21 mouse cellular contexts compared by ENCODE assay signal in the genomic region with DNA sequence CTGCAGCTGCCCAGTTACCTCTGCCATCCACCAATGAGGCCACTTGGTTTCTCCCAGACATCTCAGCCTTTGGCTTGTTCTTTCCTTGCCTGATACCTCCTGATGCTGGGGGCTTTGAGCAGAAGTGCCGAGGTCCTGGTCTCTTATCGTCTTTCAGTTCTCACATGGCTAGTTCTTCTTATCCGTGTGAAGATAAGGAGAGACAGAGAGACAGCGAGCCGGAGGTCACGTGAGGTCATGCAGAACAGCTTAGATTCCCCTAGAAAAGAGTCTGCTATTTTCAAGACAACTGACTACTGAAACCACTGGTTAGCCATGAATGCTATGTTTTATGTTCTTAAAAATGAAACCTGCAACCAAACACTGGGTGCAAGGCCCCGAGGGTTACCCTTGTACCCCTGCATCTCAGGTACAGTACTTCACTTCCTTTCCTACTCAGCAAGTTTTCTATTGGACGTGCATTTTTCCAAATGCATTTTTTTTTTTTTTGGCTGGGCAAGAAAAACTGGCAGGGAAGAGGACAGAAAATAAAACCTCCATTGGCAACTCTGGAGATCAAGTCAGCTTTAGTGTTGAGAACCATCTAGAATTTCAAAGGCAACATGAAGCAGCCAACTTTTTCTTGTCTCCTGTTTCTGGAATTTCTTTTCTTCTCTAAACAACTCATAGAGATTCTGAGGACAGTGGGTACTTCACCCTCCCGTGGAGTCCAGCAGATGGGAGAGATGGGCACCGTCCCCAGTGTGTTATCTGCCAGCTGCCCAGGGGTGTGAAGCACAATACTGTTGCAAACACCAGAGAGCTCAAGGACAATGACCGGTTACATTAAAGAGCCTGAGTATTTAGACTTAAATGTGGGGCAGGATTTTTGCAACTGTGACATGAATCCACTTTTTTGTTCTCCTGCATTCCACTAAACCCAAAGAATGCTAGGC. TPM values are rescaled to one million over a fixed set of nuclear protein-coding genes. Genes with fewer than 3 reads are reported as not detected.
DNase-seq lines count a peak whose midpoint lies in the region; ATAC-seq lines count a peak whose summit lies in the region.
"Had no signal": no experiment of that assay in that cellular context is flagged by ENCODE, and none has a peak within 500 bp of the region (broad histone marks: within the 10 kb centered on the region; RNA-seq: fewer than 3 reads in every experiment).

No protein-coding gene starts in this region.

- H3K4me3 ChIP-seq in midbrain, embryonic 11.5 days (ENCODE audit: low read depth, low read length), result no peak overlapping the region
- no peak overlapping the region for H3K4me3 ChIP-seq in midbrain, embryonic 13.5 days (replicated peaks)
- H3K4me3 ChIP-seq in forebrain, embryonic 14.5 days (ENCODE audit: low read depth, low read length), result no peak overlapping the region
- H3K4me3 ChIP-seq: embryonic facial prominence, embryonic 12.5 days; hindbrain, embryonic 10.5 days; lung, embryonic 15.5 days had no signal

- H3K4me2 ChIP-seq in midbrain, embryonic 11.5 days, result no peak overlapping the region
- no peak overlapping the region for H3K4me2 ChIP-seq in midbrain, embryonic 13.5 days (replicated peaks)
- no peak overlapping the region for H3K4me2 ChIP-seq in forebrain, embryonic 14.5 days (ENCODE audit: low read length)
- H3K4me2 ChIP-seq: embryonic facial prominence, embryonic 12.5 days; lung, embryonic 15.5 days had no signal

- H3K9me3 ChIP-seq in midbrain, embryonic 11.5 days (ENCODE audit: control insufficient read depth, low read length), result no peaks in the 10 kb centered on the region
- H3K9me3 ChIP-seq in midbrain, embryonic 13.5 days, result no peaks in the 10 kb centered on the region
- no peaks in the 10 kb centered on the region for H3K9me3 ChIP-seq in forebrain, embryonic 14.5 days (replicated peaks; ENCODE audit: control insufficient read depth, low read length)
- H3K9me3 ChIP-seq: embryonic facial prominence, embryonic 12.5 days; hindbrain, embryonic 10.5 days; lung, embryonic 15.5 days had no signal

- H3K36me3 ChIP-seq in midbrain, embryonic 11.5 days (ENCODE audit: control insufficient read depth, insufficient read depth, low read length), result no peaks in the 10 kb centered on the region
- H3K36me3 ChIP-seq in midbrain, embryonic 13.5 days, result no peaks in the 10 kb centered on the region
- H3K36me3 ChIP-seq in forebrain, embryonic 14.5 days (ENCODE audit: control insufficient read depth, insufficient read depth, low read length), result no peaks in the 10 kb centered on the region
- H3K36me3 ChIP-seq: embryonic facial prominence, embryonic 12.5 days; hindbrain, embryonic 10.5 days; lung, embryonic 15.5 days had no signal

- H3K9ac ChIP-seq in midbrain, embryonic 11.5 days (ENCODE audit: low read length), result no peak overlapping the region
- no peak overlapping the region for H3K9ac ChIP-seq in midbrain, embryonic 13.5 days (replicated peaks)
- H3K9ac ChIP-seq in forebrain, embryonic 14.5 days (ENCODE audit: low read length), result no peak overlapping the region
- H3K9ac ChIP-seq: embryonic facial prominence, embryonic 12.5 days; lung, embryonic 15.5 days had no signal

- ATAC-seq in cerebellum, adult (ENCODE audit: insufficient number of reproducible peaks, low FRiP score, low TSS enrichment), result no peak
- ATAC-seq in midbrain, embryonic 11.5 days (ENCODE audit: low FRiP score), result no peak
- ATAC-seq in midbrain, embryonic 13.5 days, result no peak
- ATAC-seq in forebrain, embryonic 14.5 days, result no peak
- ATAC-seq: CD4-positive, CD25-positive, alpha-beta regulatory T cell, adult 4 months; midbrain, embryonic 16.5 days had no signal

- no peaks in the 10 kb centered on the region for H3K4me1 ChIP-seq in midbrain, embryonic 11.5 days (ENCODE audit: control insufficient read depth, insufficient read depth, low read length)
- H3K4me1 ChIP-seq in midbrain, embryonic 13.5 days (replicated peaks), result no peaks in the 10 kb centered on the region
- no peaks in the 10 kb centered on the region for H3K4me1 ChIP-seq in forebrain, embryonic 14.5 days (ENCODE audit: control insufficient read depth, insufficient read depth, low read length)
- H3K4me1 ChIP-seq: embryonic facial prominence, embryonic 12.5 days; lung, embryonic 15.5 days had no signal

- no peaks in the 10 kb centered on the region for H3K27me3 ChIP-seq in midbrain, embryonic 11.5 days (ENCODE audit: control insufficient read depth, insufficient read depth, low read length)
- no peaks in the 10 kb centered on the region for H3K27me3 ChIP-seq in midbrain, embryonic 13.5 days
- H3K27me3 ChIP-seq in forebrain, embryonic 14.5 days (replicated peaks; ENCODE audit: control insufficient read depth, insufficient read depth, low read length), result no peaks in the 10 kb centered on the region
- H3K27me3 ChIP-seq: embryonic facial prominence, embryonic 12.5 days; lung, embryonic 15.5 days had no signal

- 43% methylated on average over 11 of the region's 11 CpGs for WGBS in midbrain, embryonic 11.5 days
- WGBS in midbrain, embryonic 13.5 days, result 47% methylated on average over 11 of the region's 11 CpGs
- WGBS in forebrain, embryonic 14.5 days, result 65% methylated on average over 11 of the region's 11 CpGs

- no peak overlapping the region for H3K27ac ChIP-seq in midbrain, embryonic 11.5 days (ENCODE audit: low read depth, low read length)
- no peak overlapping the region for H3K27ac ChIP-seq in midbrain, embryonic 13.5 days
- H3K27ac ChIP-seq in forebrain, embryonic 14.5 days (ENCODE audit: low read depth, low read length), result no peak overlapping the region
- H3K27ac ChIP-seq: embryonic facial prominence, embryonic 12.5 days; hindbrain, embryonic 10.5 days; lung, embryonic 15.5 days; stomach, postnatal 0 days had no signal

- DNase-seq in cerebellum, adult 11 months, result peak; percentile 27
- peak; percentile 75 for DNase-seq in midbrain, embryonic 11.5 days (ENCODE audit: low spot score, missing footprints)
- DNase-seq in cerebellum, postnatal 10 days, result peak; percentile 77 to 84
- DNase-seq in testis, postnatal 14 days (ENCODE audit: low spot score), result peak; percentile 81
- no peak for DNase-seq in lung, adult 18-20 months
- no peak for DNase-seq in forebrain, embryonic 14.5 days (ENCODE audit: low spot score)
- DNase-seq: adrenal gland, adult 2 months; gastrocnemius, postnatal 14 days; kidney, adult 18-20 months; kidney, postnatal 10 days; right cerebral cortex, postnatal 14 days; thymus, postnatal 36 days had no signal

RNA-seq across cellular contexts. Expression of a gene that starts 23.0 kb away (rescaled TPM):
- polyA plus RNA-seq in midbrain, embryonic 11.5 days (2014; fragmentation: Nextera tagmentation; extraction: Ambion mirVana), result 0.23 TPM in 1 of 2 replicates, not detected in the other
- 0.27 and 0.30 TPM in 2 replicates for polyA plus RNA-seq in midbrain, embryonic 13.5 days (2015; fragmentation: Nextera tagmentation; extraction: Ambion mirVana)
- 0.50 and 0.68 TPM in 2 replicates for polyA plus RNA-seq in forebrain, embryonic 14.5 days (2014; fragmentation: Nextera tagmentation; extraction: Ambion mirVana)
- polyA plus RNA-seq: adrenal gland, adult 2 months; hindbrain, embryonic 10.5 days; liver, adult 2 months had no signal

Comparison
In these comparisons a context has a peak if more than half of its experiments do, and no peak if none do; other contexts are left out.
1. DNase-seq: peak in cerebellum, adult 11 months (single experiment), midbrain, embryonic 11.5 days (single experiment), cerebellum, postnatal 10 days (2 of 2) and testis, postnatal 14 days (single experiment); none in lung, adult 18-20 months (0 of 2) and forebrain, embryonic 14.5 days (single experiment).